Mouse (Mus musculus): ENCODE measurements around the gene Echdc2.
A peak's percentile ranks its signal among the peaks of the same experiment; 100 is the strongest.
"Not testable (repeated sequence)": the region's sequence is repeated elsewhere in the genome, so short reads cannot be mapped to it uniquely, and the experiment has no call there.

The Echdc2 gene

DNA sequence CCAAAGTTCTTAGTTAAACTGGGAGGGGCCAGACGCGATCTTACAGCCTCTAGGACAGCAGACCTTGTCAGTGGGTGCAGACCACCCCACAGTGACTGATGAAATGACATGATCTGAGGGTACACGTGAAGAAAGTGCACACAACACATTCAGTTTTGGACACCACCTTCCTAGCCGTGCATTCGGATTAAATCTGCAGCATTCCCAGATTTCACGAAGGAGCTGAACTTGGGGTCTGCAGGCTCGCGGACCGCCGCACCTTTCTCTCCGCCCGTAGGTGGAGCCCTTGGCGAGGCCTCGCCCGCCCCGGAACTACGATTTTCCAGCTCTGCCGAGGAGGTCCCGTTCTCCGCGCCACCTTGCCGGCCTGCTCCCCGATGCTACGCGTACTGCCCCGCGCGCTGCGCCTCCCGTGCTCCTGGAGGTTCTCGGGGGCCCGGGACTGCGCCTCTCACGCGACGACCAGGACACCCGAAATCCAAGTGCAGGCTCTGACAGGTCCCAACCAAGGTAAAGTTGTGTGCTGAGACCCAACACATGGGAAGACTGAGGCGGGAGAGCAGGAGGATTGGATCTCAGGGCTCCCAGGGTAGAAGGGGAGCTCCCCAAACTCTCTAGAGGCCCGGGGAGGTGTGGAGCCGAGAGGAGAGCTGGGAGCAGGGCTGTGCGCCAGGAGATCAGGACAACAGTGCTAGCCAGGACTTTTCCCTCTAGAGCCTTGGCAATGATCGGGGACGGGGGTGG lies at the start of gene Echdc2:
Gene Echdc2 (plus strand): TSS at position 286 of the 744 bp plus-strand sequence.
- DNase-seq, result peak; percentile 36

DNA sequence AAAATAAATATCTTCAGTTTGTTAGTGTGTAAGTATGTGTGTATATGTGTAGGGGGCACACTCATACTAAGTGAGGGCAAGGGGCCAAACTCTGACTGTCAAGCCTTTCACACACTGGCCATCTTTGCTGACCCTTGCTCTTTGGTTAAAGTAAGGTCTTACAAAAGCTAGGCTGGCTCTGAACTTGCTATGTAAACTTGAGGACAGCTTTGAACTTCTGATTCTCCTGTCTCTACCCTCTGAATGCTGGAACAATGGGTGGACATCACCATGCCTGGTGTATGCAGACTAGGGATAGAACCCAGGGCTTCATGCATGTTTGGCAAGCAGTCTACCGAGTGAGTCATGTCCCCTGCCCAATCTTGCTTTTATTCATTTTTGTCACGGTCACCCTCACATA lies 48.8 kb upstream of the Echdc2 start:
- no peak for DNase-seq

DNA sequence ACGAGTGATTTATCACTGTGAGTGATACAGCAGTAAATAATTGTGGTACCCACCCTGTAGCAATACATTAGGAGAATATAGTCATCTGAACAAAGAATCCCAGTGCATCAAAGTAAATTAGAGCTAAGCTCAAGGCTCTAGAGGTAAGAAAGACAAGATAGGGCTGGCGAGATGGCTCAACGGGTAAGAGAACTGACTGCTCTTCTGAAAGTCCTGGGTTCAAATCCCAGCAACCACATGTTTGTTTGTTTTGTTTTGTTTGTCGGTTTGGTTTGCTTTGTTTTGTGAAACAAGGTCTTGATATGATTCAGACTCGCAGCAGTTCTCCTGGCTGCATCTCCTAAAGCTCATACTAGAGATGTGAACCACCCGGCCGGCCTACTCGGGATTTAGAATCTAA lies 47.7 kb upstream of the Echdc2 start:
- no peak for DNase-seq

DNA sequence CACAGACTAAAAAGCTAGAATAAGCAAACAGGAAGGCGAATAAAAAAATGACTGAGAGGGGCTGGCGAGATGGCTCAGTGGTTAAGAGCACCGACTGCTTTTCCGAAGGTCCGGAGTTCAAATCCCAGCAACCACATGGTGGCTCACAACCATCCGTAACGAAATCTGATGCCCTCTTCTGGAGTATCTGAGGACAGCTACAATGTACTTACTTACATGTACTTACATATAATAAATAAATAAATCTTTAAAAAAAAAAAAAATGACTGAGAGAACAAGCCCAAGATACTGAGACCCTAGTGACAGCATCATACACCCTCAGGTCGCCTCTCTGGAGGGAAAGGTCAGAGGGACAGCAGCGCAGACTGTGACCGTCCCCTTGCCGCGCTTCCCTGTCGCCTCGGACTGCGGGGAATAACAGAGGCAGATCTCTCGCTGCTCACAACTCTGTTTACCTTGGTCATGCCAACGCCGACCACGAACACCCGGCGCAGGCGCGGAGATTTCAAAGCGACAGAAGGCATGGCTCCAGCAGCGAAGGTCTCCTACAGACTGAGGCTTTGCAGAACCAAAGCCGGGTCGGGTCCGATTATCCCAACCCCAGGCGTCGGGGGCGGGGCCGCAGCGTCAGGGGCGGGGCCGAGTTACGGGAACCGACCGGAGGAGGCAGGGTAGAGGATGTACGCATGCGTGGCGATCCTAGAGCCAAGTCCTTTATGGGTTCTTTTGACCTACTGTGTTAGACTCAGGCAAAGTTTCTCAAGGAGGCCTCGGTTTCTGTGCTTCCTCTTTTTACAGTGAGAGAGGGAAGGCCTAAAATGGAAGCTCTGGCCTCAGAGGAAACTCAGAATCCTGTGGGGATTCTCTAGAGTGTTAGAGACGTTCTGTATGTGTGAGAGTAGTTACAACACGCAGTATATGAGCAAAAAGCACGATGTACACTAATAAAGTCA lies 47.0 kb upstream of the Echdc2 start:
- peak; percentile 96 for DNase-seq

DNA sequence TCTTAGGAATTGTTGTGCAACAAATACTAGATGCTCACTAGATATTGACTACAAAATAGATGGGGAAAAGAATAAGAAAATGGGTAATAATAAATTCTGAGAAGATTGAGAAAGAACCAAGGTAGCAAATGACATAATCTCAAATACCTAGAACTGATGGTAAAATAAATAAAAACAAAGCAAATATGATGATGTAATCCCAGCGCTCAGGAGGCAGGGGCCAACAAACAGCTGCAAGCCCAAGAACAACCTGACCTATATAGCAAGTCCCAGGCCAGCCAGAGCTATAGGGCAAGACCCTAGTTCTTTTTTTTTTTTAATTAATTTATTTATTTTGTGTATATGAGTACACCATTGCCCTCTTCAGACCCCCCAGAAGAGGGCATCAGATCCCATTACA lies 41.1 kb upstream of the Echdc2 start:
- no peak for DNase-seq

DNA sequence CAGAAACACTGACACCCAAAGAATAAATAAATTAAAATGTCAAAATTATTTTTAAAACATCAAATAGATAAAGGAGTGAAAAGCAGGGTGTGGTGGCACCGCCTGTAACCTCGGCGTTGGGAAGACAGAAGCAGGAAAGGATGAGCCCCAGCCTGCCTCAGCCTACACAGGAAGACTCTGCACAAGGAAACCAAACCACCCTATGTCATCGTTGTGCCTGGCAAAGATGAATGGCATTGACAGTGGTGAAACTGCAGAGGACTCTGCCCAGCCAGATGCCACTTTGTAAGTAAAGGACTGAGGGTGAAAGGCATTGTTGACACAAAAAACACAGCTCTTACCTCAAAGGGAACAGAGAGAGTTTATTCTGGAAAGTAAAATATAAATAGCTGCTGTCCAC lies 39.0 kb upstream of the Echdc2 start:
- DNase-seq, result no peak

DNA sequence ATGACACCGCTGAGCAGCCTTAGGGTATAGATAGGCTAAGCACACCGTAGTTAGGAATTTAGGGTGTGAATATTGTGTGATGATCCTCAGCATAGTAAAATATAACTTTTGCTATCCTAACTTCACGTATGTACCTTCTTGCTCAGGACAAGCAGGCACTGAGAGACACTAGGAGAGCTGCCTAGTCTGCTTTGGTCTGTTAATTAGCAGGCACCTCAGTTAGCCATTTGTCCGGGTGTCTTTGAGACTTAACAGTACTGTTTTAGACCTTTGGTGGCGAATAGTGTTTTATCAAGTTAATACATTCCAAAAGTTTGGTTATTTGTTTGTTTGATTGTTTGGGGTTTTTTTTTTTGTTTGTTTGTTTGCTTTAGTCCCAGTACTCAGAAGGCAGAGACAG lies 37.7 kb upstream of the Echdc2 start:
- no peak for DNase-seq

DNA sequence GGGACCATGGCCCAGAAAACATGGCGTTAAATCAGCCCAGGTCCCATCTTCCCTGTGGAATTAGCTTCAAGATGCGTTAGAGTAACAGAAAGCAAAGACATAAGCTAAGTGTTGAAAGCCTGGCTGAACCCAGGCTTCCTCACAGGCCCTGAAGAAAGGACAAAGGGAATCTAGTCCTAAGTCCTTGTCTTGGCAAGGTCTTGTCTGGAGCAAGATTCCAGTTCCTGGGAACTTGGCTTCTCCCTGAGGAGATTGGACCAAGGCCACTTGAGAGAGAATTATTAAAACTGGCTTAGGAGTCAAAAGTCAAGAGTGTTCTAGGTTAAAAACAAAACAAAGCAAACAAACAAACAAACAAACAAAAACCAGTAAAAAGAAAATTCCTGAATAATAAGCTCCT lies 36.9 kb upstream of the Echdc2 start:
- DNase-seq, result no peak

DNA sequence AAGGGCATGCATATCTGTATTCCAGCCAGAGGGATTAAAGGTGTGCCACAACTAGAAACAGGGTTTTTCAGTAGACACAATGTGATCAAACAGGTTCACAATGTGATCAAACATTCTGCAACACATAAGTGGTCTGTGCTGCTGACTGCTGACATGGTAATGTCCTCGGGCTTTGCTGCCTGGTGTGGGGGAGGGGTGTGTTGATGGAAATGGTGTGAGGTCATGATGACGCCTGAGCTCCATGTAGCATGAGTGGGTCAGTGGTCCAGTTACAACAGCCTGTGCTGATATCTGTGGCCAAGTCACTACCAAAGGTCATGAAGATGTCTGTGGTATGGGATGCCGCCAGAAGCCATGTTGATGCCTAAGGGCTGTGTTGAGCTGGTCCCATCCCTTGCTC lies 34.8 kb upstream of the Echdc2 start:
- no peak for DNase-seq

DNA sequence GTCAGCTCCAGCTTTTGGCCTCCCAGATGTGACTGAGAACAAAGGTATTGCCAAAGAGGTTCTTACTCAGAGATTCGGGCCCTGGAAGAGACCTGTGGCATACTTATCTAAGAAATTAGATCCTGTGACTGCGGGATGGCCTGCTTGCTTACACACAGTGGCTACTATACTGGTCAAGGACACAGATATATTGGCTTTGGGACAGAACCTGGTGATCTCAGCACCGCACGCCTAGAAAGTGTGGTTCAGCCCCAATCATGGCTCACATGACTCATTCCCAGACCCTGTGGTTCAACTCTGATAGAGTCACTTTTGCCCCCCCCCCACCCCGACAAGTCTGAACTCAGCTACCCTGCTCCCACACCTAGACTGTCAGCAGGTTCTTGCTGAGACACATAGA lies 28.3 kb upstream of the Echdc2 start:
- no peak for DNase-seq

DNA sequence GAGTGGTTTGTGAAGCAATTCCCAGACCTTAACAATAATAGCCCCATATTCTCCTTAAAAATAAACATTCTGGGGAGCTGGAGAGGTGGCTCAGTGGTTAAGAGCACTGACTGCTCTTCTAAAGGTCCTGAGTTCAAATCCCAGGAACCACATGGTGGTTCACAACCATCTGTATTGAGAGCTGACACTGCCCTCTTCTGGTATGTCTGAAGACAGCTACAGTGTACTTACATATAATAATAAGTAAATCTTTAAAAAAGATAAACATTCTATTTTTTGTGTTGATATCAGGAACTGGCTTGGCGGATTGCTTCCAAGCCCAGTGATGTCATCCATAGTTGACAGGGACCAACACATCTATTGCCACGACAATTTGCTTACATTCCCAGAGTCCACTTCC lies 22.1 kb upstream of the Echdc2 start:
- DNase-seq, result peak; percentile 13

DNA sequence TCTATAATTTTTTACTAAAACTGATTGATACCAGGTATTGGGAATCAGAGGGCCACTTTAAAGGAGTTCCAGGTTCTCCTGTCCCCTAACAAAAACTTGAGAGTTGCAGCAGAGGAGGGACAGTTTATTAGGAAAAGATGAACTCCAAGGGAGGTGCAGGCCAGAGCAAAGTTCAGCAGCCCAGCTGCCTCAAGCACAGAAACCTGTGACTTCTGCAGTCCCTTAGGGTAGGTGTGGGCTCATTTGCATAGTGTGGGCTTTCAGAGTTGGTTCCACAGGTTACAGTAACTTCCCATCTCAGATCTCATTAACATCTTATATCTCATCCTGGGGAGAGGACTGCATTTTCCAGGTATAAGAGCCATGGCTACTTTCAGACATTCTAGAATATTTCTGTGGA lies 21.5 kb upstream of the Echdc2 start:
- no peak for DNase-seq

DNA sequence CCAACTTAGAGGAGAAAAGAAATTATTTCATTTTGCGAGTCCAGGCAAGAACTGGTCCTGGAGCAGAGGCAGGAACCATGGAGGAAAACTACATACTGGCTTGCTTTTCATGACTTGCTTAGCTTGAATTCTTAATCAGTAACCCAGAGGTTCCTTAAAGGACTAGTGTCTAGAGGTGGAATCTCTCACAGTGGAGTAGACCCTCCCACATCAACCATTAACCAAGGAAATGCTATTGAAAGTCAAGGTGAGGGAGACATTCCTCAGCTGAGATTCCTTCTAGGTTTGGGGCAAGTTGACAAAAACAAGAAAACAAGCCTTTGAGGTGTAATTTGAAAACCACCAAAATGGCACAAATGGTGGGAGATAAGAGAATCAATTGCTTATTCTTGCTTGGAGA lies 20.4 kb upstream of the Echdc2 start, which contains the start of gene Scp2:
Gene Scp2 (minus strand): TSS at position 119 of the 400 bp plus-strand sequence.
- no peak for DNase-seq

DNA sequence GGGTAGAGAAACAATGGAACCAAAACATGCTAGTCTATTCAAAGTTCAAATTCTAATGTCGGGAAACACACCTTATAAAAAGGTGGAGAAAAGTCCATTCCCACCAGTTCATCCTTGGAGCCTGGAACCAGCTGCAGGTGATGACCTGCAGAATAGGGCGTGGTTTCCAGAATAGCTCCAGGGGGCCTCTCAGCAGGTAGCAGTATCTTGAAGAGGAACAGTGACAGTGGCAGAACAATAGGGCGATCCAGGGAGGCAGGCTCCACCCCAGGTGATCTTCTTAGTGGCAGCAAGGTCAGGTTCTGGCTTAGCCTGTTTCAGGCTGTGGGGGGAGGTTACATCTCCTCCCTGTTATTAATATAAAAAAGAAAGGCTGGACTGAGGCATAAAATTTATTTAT lies 19.7 kb upstream of the Echdc2 start:
- DNase-seq, result not testable (repeated sequence)

DNA sequence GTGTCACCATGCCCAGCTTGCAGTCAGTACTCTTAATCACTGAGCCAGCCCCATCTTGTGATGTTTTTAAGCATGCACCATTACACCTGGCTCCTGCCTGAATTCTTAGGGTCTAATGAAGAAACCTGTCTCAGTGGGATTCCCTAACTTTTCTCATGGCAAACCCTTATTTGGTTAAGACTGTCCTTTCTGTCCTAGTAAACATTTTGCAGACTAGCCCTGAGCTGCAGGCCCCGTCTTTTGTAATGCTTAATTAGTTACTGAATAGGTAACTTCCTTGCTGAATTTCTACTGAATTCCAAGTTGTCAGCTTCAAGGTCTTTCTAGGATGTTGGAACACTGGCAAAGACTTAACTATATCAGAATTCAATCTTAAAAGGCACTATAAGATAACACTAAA lies 10.1 kb upstream of the Echdc2 start:
- DNase-seq, result not testable (repeated sequence)

DNA sequence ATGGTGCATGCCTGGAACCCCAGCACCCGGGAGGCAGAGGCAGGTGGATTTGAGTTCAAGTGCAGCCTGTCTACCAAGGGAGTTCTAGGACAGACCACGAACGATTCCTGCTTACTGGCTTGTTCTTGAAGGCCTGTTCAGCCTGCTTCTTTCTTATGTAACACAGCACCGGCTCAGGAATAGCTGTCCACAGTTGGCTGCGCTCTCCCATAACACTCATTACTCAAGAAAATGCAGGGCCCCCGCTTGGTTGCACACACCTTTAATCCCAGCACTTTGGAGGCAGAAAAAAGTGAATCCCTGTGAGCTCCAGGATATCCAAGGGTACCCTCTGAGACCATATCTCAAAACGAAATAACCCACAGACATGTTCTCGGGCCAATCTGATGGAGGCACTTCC lies 3.3 kb upstream of the Echdc2 start:
- DNase-seq, result no peak

DNA sequence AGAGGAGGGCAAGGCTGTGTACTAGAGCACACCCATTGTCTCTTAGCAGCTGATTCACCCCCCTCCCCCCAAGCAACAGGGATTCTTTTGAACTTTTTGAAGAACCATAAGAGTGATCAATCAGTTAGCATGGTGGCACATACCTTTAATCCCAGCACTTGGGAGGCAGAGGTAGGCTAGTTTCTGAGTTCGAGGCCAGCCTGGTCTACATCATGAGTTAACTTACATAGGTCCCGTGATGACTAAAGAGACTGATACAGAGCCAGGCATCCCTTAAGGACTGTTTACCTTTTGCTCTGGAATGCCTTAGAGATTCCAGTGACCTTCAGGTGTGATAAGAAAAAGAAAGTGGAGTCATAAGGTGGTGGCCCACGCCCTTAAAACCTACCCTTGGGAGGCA lies 1.9 kb upstream of the Echdc2 start:
- no peak for DNase-seq

DNA sequence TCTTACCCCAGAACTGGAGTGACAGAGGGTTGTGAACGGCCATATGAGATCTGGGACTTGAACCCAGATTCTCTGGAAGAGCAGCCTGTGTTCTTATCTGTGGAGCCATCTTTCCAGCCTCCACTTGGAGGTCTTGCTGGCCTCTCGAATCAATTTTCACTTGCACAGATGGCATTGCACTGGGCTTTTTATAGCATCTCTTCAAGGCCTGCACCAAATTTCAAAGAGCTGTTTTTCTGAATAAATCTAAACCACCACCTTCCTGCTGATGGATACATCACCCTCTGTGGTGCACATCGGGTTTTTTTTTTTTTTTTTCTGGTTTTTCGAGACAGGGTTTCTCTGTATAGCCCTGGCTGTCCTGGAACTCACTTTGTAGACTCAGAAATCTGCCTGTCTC lies 1.6 kb downstream of the Echdc2 start:
- DNase-seq, result no peak

DNA sequence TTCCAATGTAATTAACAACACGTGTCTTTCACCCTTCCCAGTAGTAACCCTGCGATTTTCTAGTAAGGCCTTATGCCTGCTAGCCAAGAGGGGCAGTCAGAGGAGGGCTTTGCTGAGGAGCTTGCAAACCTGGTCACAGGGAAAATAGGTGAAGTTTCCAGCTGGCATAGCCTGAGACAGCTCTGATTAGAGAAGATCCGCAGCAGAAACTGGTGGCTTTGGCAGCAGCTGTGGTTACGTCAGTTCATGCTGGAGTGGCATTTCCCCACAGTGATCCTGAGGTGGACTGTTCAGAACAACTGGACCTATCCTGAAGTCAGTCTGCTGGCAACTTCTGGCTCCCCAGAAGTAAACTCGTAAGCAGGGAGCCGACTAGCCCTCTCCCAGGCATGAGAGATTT lies 2.8 kb downstream of the Echdc2 start:
- no peak for DNase-seq

DNA sequence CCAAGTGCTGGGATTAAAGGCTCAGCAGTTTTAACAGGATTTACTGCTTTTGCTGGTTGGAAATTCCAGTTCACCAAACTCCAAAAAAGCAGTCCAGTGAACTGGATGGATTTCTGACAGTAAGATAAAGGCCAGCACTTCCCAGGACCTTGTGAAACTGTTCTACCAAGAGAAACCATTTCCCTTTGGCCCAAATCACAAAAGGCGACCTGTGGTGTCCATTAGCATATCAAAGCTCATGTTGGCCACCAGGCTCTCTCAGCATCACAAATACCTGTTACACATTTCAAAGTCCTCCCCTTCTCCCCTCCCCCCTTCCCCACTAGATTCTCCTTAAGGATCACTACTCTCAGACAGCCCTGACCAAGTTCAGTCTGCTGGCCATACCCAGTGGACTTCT lies 17.0 kb downstream of the Echdc2 start:
- no peak for DNase-seq

DNA sequence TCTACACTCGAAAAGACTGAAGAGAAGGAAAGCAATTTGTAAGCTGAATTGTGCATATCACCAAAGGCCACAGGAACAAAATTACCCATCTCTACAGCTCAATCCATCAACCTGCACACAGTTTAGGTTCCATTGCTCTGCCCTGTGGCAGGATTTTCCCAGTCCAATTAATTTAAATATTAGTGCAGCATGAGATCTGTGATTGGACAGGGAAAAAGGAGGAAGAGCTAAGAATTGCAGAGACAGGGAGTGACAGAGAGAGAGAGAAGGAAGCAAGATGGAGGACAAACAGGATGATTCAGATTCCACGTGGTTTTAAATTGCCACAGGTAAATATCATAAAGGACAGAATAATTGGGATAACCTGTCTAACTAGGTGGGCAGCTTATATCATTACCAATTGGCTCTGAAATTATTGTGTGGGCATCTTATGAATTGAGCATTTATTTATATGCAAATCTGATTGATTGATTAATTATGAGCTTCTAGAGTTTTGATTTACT lies 27.6 kb downstream of the Echdc2 start:
- no peak for DNase-seq

DNA sequence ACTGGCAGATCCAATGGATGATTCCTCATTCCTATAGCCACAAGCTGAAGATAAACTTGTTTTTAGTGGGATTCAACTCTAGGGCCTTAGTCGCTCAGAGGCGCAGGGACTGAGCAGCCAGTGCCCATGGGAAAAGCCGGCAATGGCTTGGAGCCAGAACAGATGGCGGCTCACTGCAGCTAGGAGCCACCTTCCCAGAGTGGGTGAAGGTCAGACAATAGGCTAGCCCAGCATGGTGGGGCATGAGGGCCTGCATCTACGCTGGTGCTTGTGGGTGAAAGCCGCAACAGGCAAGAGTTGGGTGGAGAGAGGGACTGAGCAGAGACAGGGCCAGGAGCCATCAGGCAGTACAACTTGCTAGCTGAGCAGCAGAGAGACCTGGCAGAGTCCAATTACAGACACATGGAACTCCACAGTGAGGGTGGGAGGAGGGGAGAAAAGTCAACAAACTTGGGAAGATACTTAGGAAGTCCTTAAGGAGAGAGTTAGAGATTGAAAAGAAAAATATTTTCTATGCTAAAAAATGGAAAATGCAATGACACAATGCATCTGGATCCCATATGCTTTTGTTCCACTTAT lies 31.1 kb downstream of the Echdc2 start:
- no peak for DNase-seq

DNA sequence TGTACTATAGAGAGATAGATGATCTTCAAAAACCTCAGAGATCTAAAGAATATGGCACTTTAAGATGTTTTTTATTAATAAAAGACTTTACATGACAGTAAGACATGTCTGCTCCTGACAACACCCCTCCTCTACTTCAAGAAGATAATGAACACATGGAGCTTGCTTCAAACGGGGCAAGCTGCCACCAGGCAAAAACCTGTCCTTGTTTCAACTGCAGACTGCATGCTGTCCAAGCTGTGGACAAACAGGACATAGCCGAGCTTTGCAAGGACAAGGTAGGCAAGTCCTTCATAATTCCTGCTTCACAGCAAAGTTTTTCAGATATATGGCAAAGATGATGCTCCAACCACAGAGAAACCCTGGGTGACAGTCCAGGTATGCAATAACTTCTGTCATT lies 34.0 kb downstream of the Echdc2 start:
- DNase-seq, result no peak

DNA sequence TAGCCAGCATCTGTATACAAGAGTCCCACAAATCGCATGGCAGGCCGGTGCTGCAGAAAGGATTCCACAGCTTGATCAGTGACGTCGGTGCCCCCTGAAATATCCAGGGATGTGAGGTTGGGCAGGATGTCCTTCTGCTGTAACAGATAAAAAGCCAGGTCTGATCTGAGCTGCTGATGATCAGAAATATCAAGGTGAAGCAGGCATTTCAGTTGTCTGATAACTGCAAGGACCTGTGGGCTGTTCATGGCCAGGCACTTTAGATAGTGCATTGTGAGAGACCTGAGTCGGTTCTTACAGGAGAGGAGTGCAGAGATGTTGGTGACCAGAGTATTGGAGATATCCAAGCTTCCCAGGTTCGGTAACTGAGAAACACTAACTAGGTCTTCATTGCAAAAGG lies 39.4 kb downstream of the Echdc2 start:
- no peak for DNase-seq

Data from lung, postnatal 36 days (tissue).